Mouse (Mus musculus) embryonic facial prominence, embryonic 11.5 days (tissue): ENCODE results near the gene Mrpl27. TPM values are rescaled to one million over a fixed set of nuclear protein-coding genes. Genes with fewer than 3 reads are reported as not detected.
"Not testable (repeated sequence)": the region's sequence is repeated elsewhere in the genome, so short reads cannot be mapped to it uniquely, and the experiment has no call there.

ENCODE experiments used
- ATAC-seq: fragments of 200-750 bp; cut with Nextera tagmentation; replicated peaks from 2 replicates; pipeline ENCODE4 v1.8.0; 2017; ENCODE audit warnings: low read depth; ENCODE audit not compliant: insufficient number of reproducible peaks, low FRiP score, low TSS enrichment
- DNase-seq: peaks from one replicate; pipeline ENCODE4 v3.0.0-alpha.2; 2015; ENCODE audit warnings: low spot score
- H3K27ac ChIP-seq: fragments of 300-500 bp; sonication (generic); replicated peaks from 2 replicates; pipeline ENCODE4 v1.5.1; 2014; ENCODE audit warnings: mild to moderate bottlenecking, low read depth, low read length, control low read depth
- H3K27me3 ChIP-seq: fragments of 300-500 bp; sonication (generic); 2 replicates; pipeline ENCODE4 v1.6.1; 2014; ENCODE audit warnings: mild to moderate bottlenecking, low read length, moderate library complexity, mixed read lengths; ENCODE audit not compliant: control insufficient read depth, insufficient read depth
- H3K36me3 ChIP-seq: fragments of 300-500 bp; sonication (generic); replicated peaks from 2 replicates; pipeline ENCODE4 v1.6.1; 2014; ENCODE audit warnings: low read depth, mild to moderate bottlenecking, low read length, moderate library complexity, mixed read lengths; ENCODE audit not compliant: control insufficient read depth, insufficient read depth
- H3K4me1 ChIP-seq: fragments of 300-500 bp; sonication (generic); 2 replicates; pipeline ENCODE4 v1.6.1; 2014; ENCODE audit warnings: low read length, mixed read lengths; ENCODE audit not compliant: control insufficient read depth, insufficient read depth
- H3K4me2 ChIP-seq: fragments of 300-500 bp; sonication (generic); 2 replicates; pipeline ENCODE4 v1.6.1; 2014; ENCODE audit warnings: low read depth, mild to moderate bottlenecking, control low read depth, low read length, moderate library complexity
- H3K4me3 ChIP-seq: fragments of 300-500 bp; sonication (generic); 2 replicates; pipeline ENCODE4 v1.5.1; 2014; ENCODE audit warnings: low read depth, low read length, control low read depth
- H3K9ac ChIP-seq: fragments of 300-500 bp; sonication (generic); replicated peaks from 2 replicates; pipeline ENCODE4 v1.6.1; 2014; ENCODE audit warnings: mild to moderate bottlenecking, control low read depth, low read length
- H3K9me3 ChIP-seq: fragments of 300-500 bp; sonication (generic); replicated peaks from 2 replicates; pipeline ENCODE4 v1.6.1; 2016; ENCODE audit warnings: mild to moderate bottlenecking, low read length, inconsistent platforms, mixed read lengths; ENCODE audit not compliant: control insufficient read depth
- WGBS: fragments of 180-500 bp; shearing (Covaris S2); extraction: QIAGEN DNeasy Blood & Tissue Kit; methylation state at CpG from one replicate; pipeline ENCODE4 v1.1.7; 2014; 5-methylcytosine and 5-hydroxymethylcytosine counted together
- polyA plus RNA-seq: library from polyadenylated mRNA; unstranded; fragments of >200 nt; fragmentation: Nextera tagmentation; extraction: Ambion mirVana; gene quantifications from 2 replicates; pipeline ENCODE4 v1.2.1, GENCODE M21; 2014

Mrpl27 gene
- polyA plus RNA-seq, 1 experiment from 2014 or later, result 122 TPM

- 89% methylated on average over 8 of the region's 8 CpGs for WGBS
- no peak overlapping the region for H3K9ac ChIP-seq
- no peaks in the 10 kb centered on the region for H3K4me1 ChIP-seq
- no peak for DNase-seq
- H3K27me3 ChIP-seq, result no peaks in the 10 kb centered on the region
- H3K4me2 ChIP-seq, result no peak overlapping the region
- H3K27ac ChIP-seq, result no peak overlapping the region
- no peak for ATAC-seq
- H3K4me3 ChIP-seq, result no peak overlapping the region
- no peaks in the 10 kb centered on the region for H3K9me3 ChIP-seq
- peaks cover 16% of the 10 kb centered on the region for H3K36me3 ChIP-seq
These were observed 8.9 kb upstream of the Mrpl27 start for GRCm38 (mm10) chr11:94644461-94645219.

GRCm38 (mm10) chr11:94646457-94646856 lies 7.1 kb upstream of the Mrpl27 start:
- WGBS, result 97% methylated on average over 4 of the region's 4 CpGs
- Histone ChIP-seq H3K36me3 (peaks cover 12% of the 10 kb centered on the region), H3K4me3 (no peak overlapping the region), H3K9ac (no peak overlapping the region), H3K27me3 (no peaks in the 10 kb centered on the region), H3K4me2 (no peak overlapping the region), H3K27ac (no peak overlapping the region), H3K4me1 (no peaks in the 10 kb centered on the region), H3K9me3 (no peaks in the 10 kb centered on the region)
- DNase-seq (no peak), ATAC-seq (no peak)

- not testable (repeated sequence) for H3K4me3 ChIP-seq, H3K27ac ChIP-seq, H3K9me3 ChIP-seq, H3K4me2 ChIP-seq, H3K4me1 ChIP-seq, ATAC-seq, H3K27me3 ChIP-seq, H3K9ac ChIP-seq, H3K36me3 ChIP-seq, DNase-seq
- WGBS, result 94% methylated on average over 5 of the region's 7 CpGs
These were observed 2.3 kb upstream of the Mrpl27 start for GRCm38 (mm10) chr11:94651241-94651640.

GRCm38 (mm10) chr11:94652973-94653372 lies 594 bp upstream of the Mrpl27 start:
- DNase-seq, result no peak
- H3K27me3 ChIP-seq, result no peaks in the 10 kb centered on the region
- H3K36me3 ChIP-seq, result peaks cover 1% of the 10 kb centered on the region; the same call in 1 of the 2 replicates
- no peak overlapping the region for H3K9ac ChIP-seq
- ATAC-seq, result no peak
- H3K4me1 ChIP-seq, result no peaks in the 10 kb centered on the region
- H3K9me3 ChIP-seq, result no peaks in the 10 kb centered on the region
- H3K4me3 ChIP-seq, result peak overlapping the region; percentile 58
- H3K4me2 ChIP-seq, result peak overlapping the region; percentile 40
- H3K27ac ChIP-seq, result no peak overlapping the region
- 43% methylated on average over 8 of the region's 8 CpGs for WGBS

- Histone ChIP-seq H3K27me3 (no peaks in the 10 kb centered on the region), H3K27ac (no peak overlapping the region), H3K4me2 (no peak overlapping the region), H3K36me3 (peaks cover 8% of the 10 kb centered on the region), H3K9ac (no peak overlapping the region), H3K4me1 (no peaks in the 10 kb centered on the region), H3K9me3 (no peaks in the 10 kb centered on the region), H3K4me3 (no peak overlapping the region)
- no peak for DNase-seq
- 70% methylated on average over 1 of the region's 1 CpGs for WGBS
- no peak; the same call in 1 of the 2 replicates for ATAC-seq
These were observed 7.8 kb downstream of the Mrpl27 start for GRCm38 (mm10) chr11:94661344-94661743.

GRCm38 (mm10) chr11:94665281-94665680 lies 11.7 kb downstream of the Mrpl27 start:
- DNase-seq, result no peak
- no peaks in the 10 kb centered on the region for H3K4me1 ChIP-seq
- WGBS, result 92% methylated on average over 6 of the region's 6 CpGs

DNA sequence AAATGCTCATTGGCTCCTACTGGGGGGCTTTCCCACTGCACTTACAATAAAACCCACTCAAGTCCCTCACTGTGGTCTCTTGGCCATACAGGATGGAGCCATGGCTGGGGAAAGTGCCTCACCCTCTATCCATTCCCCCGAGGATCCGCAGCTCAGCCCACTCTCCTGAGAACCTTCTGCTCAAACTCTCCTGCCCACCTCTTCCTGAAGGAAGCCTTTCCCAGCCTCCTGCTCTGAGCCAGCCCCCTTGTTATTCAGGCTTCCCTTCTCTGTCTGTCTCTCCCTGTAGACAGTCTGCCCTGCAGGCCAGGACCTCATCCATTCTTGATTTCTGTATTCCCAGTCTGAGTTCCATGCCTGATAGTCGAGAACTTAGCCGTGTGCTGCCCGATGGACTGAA lies 21.4 kb downstream of the Mrpl27 start:
- no peaks in the 10 kb centered on the region; the same call in 1 of the 2 replicates for H3K36me3 ChIP-seq
- H3K27me3 ChIP-seq, result no peaks in the 10 kb centered on the region
- no peak overlapping the region for H3K4me3 ChIP-seq
- H3K9me3 ChIP-seq, result no peaks in the 10 kb centered on the region
- no peak overlapping the region for H3K9ac ChIP-seq
- no peak for DNase-seq
- no peak overlapping the region for H3K27ac ChIP-seq
- peaks cover 2% of the 10 kb centered on the region for H3K4me1 ChIP-seq
- no peak for ATAC-seq
- H3K4me2 ChIP-seq, result no peak overlapping the region
- 85% methylated on average over 5 of the region's 5 CpGs for WGBS

More at GRCm38 (mm10) chr11:94665281-94665680, 11.7 kb downstream of the Mrpl27 start:
- H3K27ac ChIP-seq, result no peak overlapping the region
- H3K4me2 ChIP-seq, result no peak overlapping the region
- H3K9ac ChIP-seq, result no peak overlapping the region
- H3K9me3 ChIP-seq, result no peaks in the 10 kb centered on the region
- peaks cover 26% of the 10 kb centered on the region for H3K36me3 ChIP-seq
- no peaks in the 10 kb centered on the region for H3K27me3 ChIP-seq
- no peak overlapping the region for H3K4me3 ChIP-seq
- ATAC-seq, result no peak

GRCm38 (mm10) chr11:94675446-94675845 lies 21.9 kb downstream of the Mrpl27 start:
- WGBS, result 81% methylated on average over 5 of the region's 5 CpGs
- H3K9ac ChIP-seq, result no peak overlapping the region
- no peak overlapping the region for H3K4me3 ChIP-seq
- DNase-seq (no peak), ATAC-seq (no peak)
- peaks cover 2% of the 10 kb centered on the region for H3K4me1 ChIP-seq
- H3K27ac ChIP-seq, result no peak overlapping the region
- no peak overlapping the region for H3K4me2 ChIP-seq
- no peaks in the 10 kb centered on the region for H3K36me3 ChIP-seq
- H3K9me3 ChIP-seq, result no peaks in the 10 kb centered on the region
- no peaks in the 10 kb centered on the region for H3K27me3 ChIP-seq
